Mouse (Mus musculus): ENCODE data around the gene I830077J02Rik. TPM values are rescaled to one million over a fixed set of nuclear protein-coding genes. Genes with fewer than 3 reads are reported as not detected.
A peak's percentile ranks its signal among the peaks of the same experiment; 100 is the strongest.

The I830077J02Rik gene
- polyA plus RNA-seq, 1 experiment: 0.72 TPM

GRCm38 (mm10) chr3:105907956-105908655, 24.4 kb downstream of the I830077J02Rik start:
- no peak overlapping the region for H3K27ac ChIP-seq (ENCODE audit: insufficient read depth, low read length)
- H3K4me1 ChIP-seq (ENCODE audit: control insufficient read depth, insufficient read depth, low read length): no peaks in the 10 kb centered on the region
- DNase-seq: no peak
- TF ChIP-seq CTCF (IDR thresholded peaks at IDR 0.05; ENCODE audit: borderline replicate concordance, insufficient read depth, low read depth, low read length) (no peak), POLR2A (IDR thresholded peaks at IDR 0.05; ENCODE audit: borderline replicate concordance, insufficient read depth, low read length) (no peak)
- H3K4me3 ChIP-seq (replicated peaks; ENCODE audit: insufficient read depth, low read depth, low read length): no peak overlapping the region
- H3K27me3 ChIP-seq (ENCODE audit: control insufficient read depth, insufficient read depth, low read length): no peaks in the 10 kb centered on the region
- 29% methylated on average over 9 of the region's 9 CpGs for WGBS

GRCm38 (mm10) chr3:105904721-105905120, 27.7 kb downstream of the I830077J02Rik start:
- DNase-seq: no peak
- no peak overlapping the region for H3K27ac ChIP-seq (ENCODE audit: insufficient read depth, low read length)
- no peaks in the 10 kb centered on the region for H3K4me1 ChIP-seq (ENCODE audit: control insufficient read depth, insufficient read depth, low read length)
- H3K27me3 ChIP-seq (ENCODE audit: control insufficient read depth, insufficient read depth, low read length): no peaks in the 10 kb centered on the region
- no peak overlapping the region for H3K4me3 ChIP-seq (replicated peaks; ENCODE audit: insufficient read depth, low read depth, low read length)
- TF ChIP-seq CTCF (IDR thresholded peaks at IDR 0.05; ENCODE audit: borderline replicate concordance, insufficient read depth, low read depth, low read length): no peak
- TF ChIP-seq POLR2A (IDR thresholded peaks at IDR 0.05; ENCODE audit: borderline replicate concordance, insufficient read depth, low read length): no peak
- WGBS: 91% methylated on average over 9 of the region's 9 CpGs

DNA sequence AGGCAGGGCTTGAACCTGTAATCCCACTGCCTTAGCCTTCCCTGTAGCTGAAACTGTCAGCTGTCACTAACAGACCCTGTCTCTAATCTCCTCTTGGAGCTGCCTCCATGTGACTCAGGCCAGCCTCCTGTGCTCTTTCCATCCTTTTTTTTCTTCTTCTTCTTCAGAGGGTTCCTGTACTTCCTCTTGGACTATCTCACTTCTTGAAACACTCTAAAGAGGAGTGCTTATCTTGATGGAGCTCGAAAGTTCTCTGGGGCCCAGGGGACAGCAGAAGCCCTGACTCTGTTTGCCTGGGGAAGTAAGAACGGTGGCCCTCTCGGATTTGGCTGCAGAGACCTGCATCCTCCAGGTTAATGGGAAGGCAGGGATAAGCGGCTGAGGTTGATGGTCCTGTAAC, 28.3 kb downstream of the I830077J02Rik start:
- no peak for TF ChIP-seq CTCF (IDR thresholded peaks at IDR 0.05; ENCODE audit: borderline replicate concordance, insufficient read depth, low read depth, low read length)
- TF ChIP-seq POLR2A (IDR thresholded peaks at IDR 0.05; ENCODE audit: borderline replicate concordance, insufficient read depth, low read length): no peak
- H3K27ac ChIP-seq (ENCODE audit: insufficient read depth, low read length): no peak overlapping the region
- no peaks in the 10 kb centered on the region for H3K27me3 ChIP-seq (ENCODE audit: control insufficient read depth, insufficient read depth, low read length)
- no peak for DNase-seq
- WGBS: 84% methylated on average over 4 of the region's 4 CpGs
- no peaks in the 10 kb centered on the region for H3K4me1 ChIP-seq (ENCODE audit: control insufficient read depth, insufficient read depth, low read length)
- no peak overlapping the region for H3K4me3 ChIP-seq (replicated peaks; ENCODE audit: insufficient read depth, low read depth, low read length)

- H3K4me3 ChIP-seq (replicated peaks; ENCODE audit: insufficient read depth, low read depth, low read length): no peak overlapping the region
- no peak overlapping the region for H3K27ac ChIP-seq (ENCODE audit: insufficient read depth, low read length)
- WGBS: 71% methylated on average over 4 of the region's 4 CpGs
- no peak for DNase-seq
- TF ChIP-seq CTCF (IDR thresholded peaks at IDR 0.05; ENCODE audit: borderline replicate concordance, insufficient read depth, low read depth, low read length): no peak
- TF ChIP-seq POLR2A (IDR thresholded peaks at IDR 0.05; ENCODE audit: borderline replicate concordance, insufficient read depth, low read length): no peak
- H3K27me3 ChIP-seq (ENCODE audit: control insufficient read depth, insufficient read depth, low read length): no peaks in the 10 kb centered on the region
- no peaks in the 10 kb centered on the region for H3K4me1 ChIP-seq (ENCODE audit: control insufficient read depth, insufficient read depth, low read length)
These were observed 31.0 kb downstream of the I830077J02Rik start for GRCm38 (mm10) chr3:105901468-105901867.

DNA sequence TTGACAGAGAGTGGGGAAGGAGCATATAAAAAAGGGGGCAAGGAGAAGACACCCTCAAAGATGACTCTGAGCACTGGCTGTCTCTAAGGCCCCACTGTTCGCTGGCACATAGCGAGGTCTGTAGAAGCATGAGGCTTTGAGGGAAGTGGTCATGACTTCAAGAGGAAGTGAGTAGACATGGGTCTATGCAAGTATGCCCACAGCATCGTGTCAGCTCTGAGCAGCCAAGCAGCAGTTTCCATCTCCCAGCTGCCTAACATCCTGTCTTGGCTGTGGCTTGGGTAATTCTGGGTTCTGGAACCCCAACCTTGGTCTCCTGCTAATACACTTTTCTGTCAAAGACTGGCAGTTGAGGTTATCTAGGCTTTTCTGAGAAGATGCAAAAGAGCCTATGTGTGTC, 31.7 kb downstream of the I830077J02Rik start:
- Histone ChIP-seq H3K27ac (ENCODE audit: insufficient read depth, low read length) (no peak overlapping the region), H3K4me3 (replicated peaks; ENCODE audit: insufficient read depth, low read depth, low read length) (no peak overlapping the region), H3K4me1 (ENCODE audit: control insufficient read depth, insufficient read depth, low read length) (no peaks in the 10 kb centered on the region), H3K27me3 (ENCODE audit: control insufficient read depth, insufficient read depth, low read length) (no peaks in the 10 kb centered on the region)
- 82% methylated on average over 3 of the region's 3 CpGs for WGBS
- no peak for TF ChIP-seq CTCF (IDR thresholded peaks at IDR 0.05; ENCODE audit: borderline replicate concordance, insufficient read depth, low read depth, low read length)
- no peak for TF ChIP-seq POLR2A (IDR thresholded peaks at IDR 0.05; ENCODE audit: borderline replicate concordance, insufficient read depth, low read length)
- DNase-seq: no peak

DNA sequence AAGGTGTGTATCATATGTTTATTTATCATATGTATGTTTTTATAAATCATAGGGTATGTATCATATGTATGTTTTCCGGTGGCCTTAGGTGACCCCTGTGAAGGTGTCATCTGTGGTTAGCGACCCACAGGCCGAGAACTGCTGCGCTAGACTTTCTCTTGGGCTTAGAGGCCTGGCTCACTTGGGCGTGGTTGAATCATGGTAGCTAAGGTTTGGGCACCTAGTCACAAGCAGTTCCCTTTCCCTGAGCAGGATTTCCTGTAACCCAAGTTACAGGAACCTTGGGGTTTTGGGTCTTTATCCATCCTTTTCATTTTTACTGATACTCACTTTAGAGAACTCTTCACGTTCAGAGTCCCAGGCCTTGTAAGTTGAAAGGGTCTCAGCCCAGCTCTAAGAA, 32.2 kb downstream of the I830077J02Rik start:
- no peak overlapping the region for H3K27ac ChIP-seq (ENCODE audit: insufficient read depth, low read length)
- no peak for DNase-seq
- 79% methylated on average over 6 of the region's 6 CpGs for WGBS
- no peaks in the 10 kb centered on the region for H3K27me3 ChIP-seq (ENCODE audit: control insufficient read depth, insufficient read depth, low read length)
- no peaks in the 10 kb centered on the region for H3K4me1 ChIP-seq (ENCODE audit: control insufficient read depth, insufficient read depth, low read length)
- no peak overlapping the region for H3K4me3 ChIP-seq (replicated peaks; ENCODE audit: insufficient read depth, low read depth, low read length)
- TF ChIP-seq POLR2A (IDR thresholded peaks at IDR 0.05; ENCODE audit: borderline replicate concordance, insufficient read depth, low read length): no peak
- no peak for TF ChIP-seq CTCF (IDR thresholded peaks at IDR 0.05; ENCODE audit: borderline replicate concordance, insufficient read depth, low read depth, low read length)

GRCm38 (mm10) chr3:105899394-105900147, 32.9 kb downstream of the I830077J02Rik start:
- no peak overlapping the region for H3K4me3 ChIP-seq (replicated peaks; ENCODE audit: insufficient read depth, low read depth, low read length)
- H3K27ac ChIP-seq (ENCODE audit: insufficient read depth, low read length): no peak overlapping the region
- 45% methylated on average over 8 of the region's 8 CpGs for WGBS
- no peaks in the 10 kb centered on the region for H3K27me3 ChIP-seq (ENCODE audit: control insufficient read depth, insufficient read depth, low read length)
- H3K4me1 ChIP-seq (ENCODE audit: control insufficient read depth, insufficient read depth, low read length): no peaks in the 10 kb centered on the region
- TF ChIP-seq POLR2A (IDR thresholded peaks at IDR 0.05; ENCODE audit: borderline replicate concordance, insufficient read depth, low read length) (no peak), CTCF (IDR thresholded peaks at IDR 0.05; ENCODE audit: borderline replicate concordance, insufficient read depth, low read depth, low read length) (peak; percentile 88)
- DNase-seq: peak; percentile 71 to 80

DNA sequence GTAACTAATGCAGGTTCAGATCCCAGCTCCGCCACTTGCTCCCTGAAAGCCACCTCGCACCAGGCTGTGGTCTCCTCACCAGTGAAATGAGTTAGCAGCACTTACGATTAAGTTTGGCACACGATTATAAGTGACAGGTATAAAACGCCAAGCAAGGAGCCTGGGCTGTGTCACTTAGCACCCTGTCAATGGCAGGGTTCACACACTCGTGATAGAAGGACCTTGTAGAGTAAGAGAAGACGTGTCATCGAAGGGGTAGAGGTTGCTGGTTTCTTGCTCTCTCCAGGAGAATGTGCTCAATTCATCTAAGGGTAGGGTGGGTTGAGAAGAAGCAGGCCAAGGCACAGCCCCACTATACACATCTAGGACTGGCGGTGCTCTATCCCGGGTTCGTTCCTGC, 33.6 kb downstream of the I830077J02Rik start:
- WGBS: 92% methylated on average over 11 of the region's 11 CpGs
- no peaks in the 10 kb centered on the region for H3K4me1 ChIP-seq (ENCODE audit: control insufficient read depth, insufficient read depth, low read length)
- no peaks in the 10 kb centered on the region for H3K27me3 ChIP-seq (ENCODE audit: control insufficient read depth, insufficient read depth, low read length)
- no peak overlapping the region for H3K4me3 ChIP-seq (replicated peaks; ENCODE audit: insufficient read depth, low read depth, low read length)
- no peak for DNase-seq
- TF ChIP-seq POLR2A (IDR thresholded peaks at IDR 0.05; ENCODE audit: borderline replicate concordance, insufficient read depth, low read length) (no peak), CTCF (IDR thresholded peaks at IDR 0.05; ENCODE audit: borderline replicate concordance, insufficient read depth, low read depth, low read length) (no peak)
- no peak overlapping the region for H3K27ac ChIP-seq (ENCODE audit: insufficient read depth, low read length)

Measured in cerebellum, adult 2 months (tissue).